Mouse (Mus musculus) ES-Bruce4 (cell line): ENCODE measurements around the gene H1foo. TPM values are rescaled to one million over a fixed set of nuclear protein-coding genes. Genes with fewer than 3 reads are reported as not detected.

ENCODE experiments used
- H3K27ac ChIP-seq: 2 replicates; pipeline ENCODE4 v1.5.1; 2012; ENCODE audit warnings: low read length, inconsistent platforms; ENCODE audit not compliant: insufficient read depth
- H3K27me3 ChIP-seq: 2 replicates; pipeline ENCODE4 v1.6.1; 2012; ENCODE audit warnings: mild to moderate bottlenecking, low read length, inconsistent platforms; ENCODE audit not compliant: control insufficient read depth, poor library complexity, insufficient read depth, severe bottlenecking
- H3K36me3 ChIP-seq: 2 replicates; pipeline ENCODE4 v1.6.1; 2012; ENCODE audit warnings: inconsistent platforms, mild to moderate bottlenecking, low read length, moderate library complexity; ENCODE audit not compliant: control insufficient read depth, poor library complexity, insufficient read depth, severe bottlenecking
- H3K4me1 ChIP-seq: one replicate; pipeline ENCODE4 v1.8.1; 2011; ENCODE audit warnings: low read length; ENCODE audit not compliant: control insufficient read depth, insufficient read depth
- H3K4me3 ChIP-seq: 2 replicates; pipeline ENCODE4 v1.5.1; 2011; ENCODE audit warnings: low read depth, mild to moderate bottlenecking, low read length
- H3K9ac ChIP-seq: 2 replicates; pipeline ENCODE4 v1.6.1; 2012; ENCODE audit warnings: low read depth, mild to moderate bottlenecking, inconsistent platforms; ENCODE audit not compliant: poor library complexity, severe bottlenecking
- H3K9me3 ChIP-seq: replicated peaks from 2 replicates; pipeline ENCODE4 v1.6.1; 2012; ENCODE audit warnings: mild to moderate bottlenecking, low read length, inconsistent platforms; ENCODE audit not compliant: control insufficient read depth, poor library complexity, insufficient read depth, severe bottlenecking
- CTCF ChIP-seq: IDR thresholded peaks from one replicate; pipeline ENCODE4 v1.8.1; 2011; ENCODE audit warnings: low read depth, low read length
- EP300 ChIP-seq: IDR thresholded peaks from 2 replicates; pipeline ENCODE4 v1.6.1; 2011; ENCODE audit warnings: low read depth, low read length; ENCODE audit not compliant: insufficient read depth
- POLR2A ChIP-seq: IDR thresholded peaks from one replicate; pipeline ENCODE4 v1.8.1; 2011; ENCODE audit warnings: low read length; ENCODE audit not compliant: insufficient read depth
- polyA plus RNA-seq: library from polyadenylated mRNA; stranded (reverse); fragments of >200 nt; gene quantifications from 2 replicates; pipeline ENCODE4 v1.2.4, GENCODE M21; 2011; ENCODE audit warnings: low read depth; ENCODE audit not compliant: missing spikeins, insufficient read depth, insufficient read length

H1foo gene
- polyA plus RNA-seq, 1 experiment = not detected

DNA sequence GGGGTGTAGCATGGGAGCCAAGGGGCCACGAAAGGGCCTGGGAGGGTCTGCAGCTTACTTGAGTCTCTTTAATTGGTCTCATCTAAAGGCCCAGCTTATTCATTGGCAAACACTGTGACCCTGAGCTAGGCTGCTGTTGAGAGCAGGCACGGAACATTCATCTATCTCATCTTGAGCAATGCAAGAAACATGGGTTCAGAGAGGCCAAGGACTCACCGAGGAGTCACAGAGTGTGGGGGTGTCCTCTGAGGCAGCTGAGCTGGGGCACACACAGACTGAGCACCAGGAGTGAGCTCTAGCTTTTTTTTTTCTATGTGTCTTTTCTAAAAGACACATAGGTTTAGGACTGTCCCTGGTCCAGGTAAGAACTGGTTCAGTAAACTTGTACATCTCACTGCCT is 12.3 kb upstream of the H1foo start:
- H3K9ac ChIP-seq = no peak overlapping the region
- no peaks in the 10 kb centered on the region for H3K4me1 ChIP-seq
- no peak for TF ChIP-seq POLR2A
- TF ChIP-seq EP300 = no peak
- TF ChIP-seq CTCF = no peak
- H3K27me3 ChIP-seq = no peaks in the 10 kb centered on the region
- H3K9me3 ChIP-seq = no peaks in the 10 kb centered on the region
- no peak overlapping the region for H3K4me3 ChIP-seq
- no peaks in the 10 kb centered on the region for H3K36me3 ChIP-seq
- no peak overlapping the region for H3K27ac ChIP-seq

DNA sequence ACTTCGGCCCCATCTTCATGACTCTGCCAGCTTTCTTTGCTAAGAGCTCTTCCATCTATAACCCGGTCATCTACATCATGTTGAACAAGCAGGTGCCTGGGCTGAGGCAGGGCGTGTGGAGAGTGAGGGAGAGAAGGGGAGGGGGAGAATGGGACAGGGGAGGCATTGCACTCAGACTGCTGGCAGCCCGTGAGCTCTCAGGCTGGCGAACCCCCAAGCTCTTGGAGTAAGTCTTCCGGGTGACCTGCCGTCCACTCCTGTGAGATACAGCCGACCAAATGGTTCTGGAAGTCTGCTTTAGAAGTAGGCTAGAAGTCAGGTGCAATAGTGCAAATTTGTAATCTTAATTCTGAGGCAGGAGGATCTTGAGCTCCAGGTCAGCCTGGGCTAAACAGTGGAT is 9.2 kb upstream of the H1foo start:
- Histone ChIP-seq H3K27me3 (no peaks in the 10 kb centered on the region), H3K27ac (no peak overlapping the region), H3K4me1 (no peaks in the 10 kb centered on the region), H3K9ac (no peak overlapping the region), H3K4me3 (no peak overlapping the region), H3K36me3 (no peaks in the 10 kb centered on the region), H3K9me3 (no peaks in the 10 kb centered on the region)
- TF ChIP-seq POLR2A = no peak
- no peak for TF ChIP-seq EP300
- TF ChIP-seq CTCF = no peak

DNA sequence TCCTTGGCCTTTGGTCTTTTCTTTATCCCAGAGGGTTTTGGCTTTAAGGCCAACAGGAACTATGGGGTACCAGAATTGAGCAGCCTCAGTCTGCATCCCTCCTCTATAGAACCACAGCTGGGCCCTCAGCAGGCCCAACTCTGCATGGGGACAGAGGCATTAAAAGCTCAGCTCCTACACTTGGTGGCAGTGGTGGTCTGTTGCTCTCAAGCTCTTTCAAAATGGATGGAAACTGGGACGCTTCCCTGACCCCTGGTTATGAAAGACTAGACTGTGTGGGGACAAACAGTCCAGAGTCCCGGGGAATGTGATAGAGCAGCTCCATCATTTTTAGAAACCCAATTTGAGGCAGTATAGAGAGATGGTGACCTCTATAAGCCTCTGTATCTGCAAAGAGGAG is 6.7 kb upstream of the H1foo start:
- no peak overlapping the region for H3K4me3 ChIP-seq
- no peaks in the 10 kb centered on the region for H3K27me3 ChIP-seq
- no peaks in the 10 kb centered on the region for H3K36me3 ChIP-seq
- no peak overlapping the region for H3K27ac ChIP-seq
- H3K9ac ChIP-seq = no peak overlapping the region
- no peaks in the 10 kb centered on the region for H3K9me3 ChIP-seq
- no peaks in the 10 kb centered on the region for H3K4me1 ChIP-seq
- TF ChIP-seq CTCF = no peak
- TF ChIP-seq POLR2A = no peak
- no peak for TF ChIP-seq EP300

DNA sequence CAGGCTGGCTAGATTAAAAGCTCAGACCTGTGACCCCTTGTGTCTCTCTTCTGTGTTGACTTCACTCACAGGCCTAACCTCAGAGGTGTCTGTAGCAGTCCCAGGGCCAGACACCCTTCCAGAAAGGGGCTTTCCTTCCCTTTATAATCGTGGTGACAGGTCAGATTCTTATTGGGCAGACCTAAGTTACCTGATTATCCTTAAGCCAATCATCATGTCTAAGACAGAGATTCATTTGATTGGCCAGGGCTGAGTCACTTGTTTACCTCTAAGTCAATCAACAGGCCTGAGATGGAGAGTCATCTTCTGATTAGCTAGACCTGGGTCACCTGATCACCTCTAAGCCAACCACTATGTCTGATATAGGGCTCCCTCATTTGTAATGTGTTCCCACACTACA is 5.9 kb upstream of the H1foo start:
- H3K9ac ChIP-seq = no peak overlapping the region
- no peaks in the 10 kb centered on the region for H3K9me3 ChIP-seq
- TF ChIP-seq EP300 = no peak

DNA sequence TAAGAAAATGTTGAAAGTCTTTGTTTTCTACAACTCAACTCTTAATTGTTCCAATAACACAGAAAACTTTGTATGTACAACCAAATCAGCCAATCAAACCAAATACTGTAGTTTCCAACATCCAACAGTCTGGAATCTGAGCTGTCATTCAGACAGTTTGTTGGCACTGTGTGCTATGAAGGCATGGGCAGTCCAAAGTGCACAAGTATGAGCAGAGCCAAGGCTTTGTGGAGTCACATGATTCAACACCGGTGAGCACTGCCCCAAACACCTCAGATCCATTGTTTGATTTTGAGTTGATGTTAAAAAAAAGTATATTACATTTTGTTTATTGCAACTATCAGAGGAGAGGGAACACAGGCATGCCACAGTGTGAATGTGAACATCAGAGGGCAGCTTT is 4.1 kb upstream of the H1foo start:
- Histone ChIP-seq H3K4me1 (no peaks in the 10 kb centered on the region), H3K9me3 (no peaks in the 10 kb centered on the region), H3K27me3 (no peaks in the 10 kb centered on the region), H3K9ac (no peak overlapping the region), H3K4me3 (no peak overlapping the region), H3K36me3 (no peaks in the 10 kb centered on the region), H3K27ac (no peak overlapping the region)
- no peak for TF ChIP-seq EP300
- no peak for TF ChIP-seq CTCF
- no peak for TF ChIP-seq POLR2A

More for the DNA sequence above, 5.9 kb upstream of the H1foo start:
- Histone ChIP-seq H3K4me1 (no peaks in the 10 kb centered on the region), H3K4me3 (no peak overlapping the region), H3K27me3 (no peaks in the 10 kb centered on the region), H3K27ac (no peak overlapping the region), H3K36me3 (no peaks in the 10 kb centered on the region)

DNA sequence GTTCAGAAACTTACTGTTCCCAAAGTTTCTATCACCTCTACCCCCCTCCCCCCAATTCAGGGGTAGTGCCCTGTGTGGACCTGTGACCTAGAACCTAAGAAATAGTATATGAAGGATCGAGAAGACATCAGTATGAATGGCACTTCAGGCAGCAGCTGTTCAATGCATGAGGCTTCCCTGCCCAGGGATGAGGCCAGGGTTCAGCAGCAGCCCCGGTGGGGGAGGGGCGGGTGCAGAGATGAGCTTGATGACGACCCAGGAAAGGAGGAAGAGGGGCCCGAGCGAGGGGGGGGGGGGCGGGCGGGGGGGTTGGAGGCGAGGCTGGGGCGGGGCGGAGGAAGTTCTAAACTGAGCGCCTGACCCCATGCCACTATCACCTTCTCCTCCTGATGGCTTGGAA is 3.6 kb upstream of the H1foo start:
- no peaks in the 10 kb centered on the region for H3K27me3 ChIP-seq
- H3K9me3 ChIP-seq = no peaks in the 10 kb centered on the region
- no peak overlapping the region for H3K4me3 ChIP-seq
- no peaks in the 10 kb centered on the region for H3K4me1 ChIP-seq
- no peak overlapping the region for H3K9ac ChIP-seq
- H3K27ac ChIP-seq = no peak overlapping the region
- no peak for TF ChIP-seq EP300
- no peak for TF ChIP-seq CTCF
- no peak for TF ChIP-seq POLR2A
- H3K36me3 ChIP-seq = no peaks in the 10 kb centered on the region
